Mouse (Mus musculus): ENCODE measurements around the gene Tbpl1.

DNA sequence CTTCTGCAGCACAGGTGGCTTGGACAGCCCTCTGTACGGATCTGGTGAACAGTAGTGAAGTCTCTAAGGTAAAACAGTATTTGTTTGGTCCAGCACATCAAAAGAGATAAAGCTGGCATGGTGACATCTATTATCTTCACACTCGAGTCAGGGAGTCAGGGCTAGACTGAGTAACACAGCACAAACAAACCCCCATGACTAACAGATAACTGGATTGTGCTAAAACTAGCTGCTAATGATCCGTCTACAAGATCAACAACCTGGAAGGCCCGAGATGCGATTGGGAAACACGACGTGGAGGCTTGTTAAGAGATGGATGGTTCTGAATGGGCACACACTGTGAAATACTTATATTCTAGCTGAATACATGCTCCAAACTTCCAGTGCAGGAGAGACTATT, 14.2 kb upstream of the Tbpl1 start:
- TF ChIP-seq CTCF (IDR thresholded peaks at IDR 0.05) (no peak), EP300 (IDR thresholded peaks at IDR 0.05) (no peak)

All from lung, postnatal 0 days (tissue).